Mouse (Mus musculus) embryonic stem cell, embryonic (primary cell): ENCODE measurements around the gene Efcab2.

Experiments
- CTCF ChIA-PET, 4 experiments: fragments of 300-600 bp in 2 of 4; fragments of 350-600 bp in 2 of 4; sonication (Branson Sonifier 250); formaldehyde crosslinking; loops; one replicate each; lab custom pipeline; 2022; ENCODE audit warnings: inconsistent platforms in 2 of 4; lab: Charles Lee
- POLR2A ChIA-PET, 4 experiments: fragments of 300-600 bp in 2 of 4; fragments of 350-600 bp in 2 of 4; sonication (Branson Sonifier 250); formaldehyde crosslinking; loops; one replicate each; lab custom pipeline; 2022; ENCODE audit warnings: antibody characterized with exemption in 4 of 4, inconsistent platforms in 1 of 4; lab: Charles Lee

Efcab2 gene

GRCm38 (mm10) chr1:178448271-178448744 is 42.4 kb downstream of the Efcab2 start:
- ChIA-PET POLR2A (interaction anchor here in 3 of 4 experiments (0.6 to 2.9 kb wide), 11 partner anchors 42 to 169 kb away, joined by 3 to 16 read pairs (median 3); partner anchors contain the start of genes Efcab2 (in 1 of the 3) and Hnrnpu (in 1 of the 3)), CTCF (interaction anchor here in 1 of 4 experiments (0.7 kb wide), 1 partner anchor 10 kb away, joined by 3 read pairs; no protein-coding TSS in a partner anchor)

- POLR2A ChIA-PET = interaction anchor here in 3 of 4 experiments (1.0 to 2.9 kb wide), 9 partner anchors 43 to 132 kb away, joined by 3 to 16 read pairs (median 5); partner anchors contain the start of genes Efcab2 (in 1 of the 3) and Hnrnpu (in 1 of the 3)
- CTCF ChIA-PET = interaction anchor here in 3 of 4 experiments (0.6 to 1.1 kb wide), 4 partner anchors 11 to 1973 kb away, joined by 3 to 4 read pairs (median 4); no protein-coding TSS in a partner anchor
Measured at GRCm38 (mm10) chr1:178449172-178449571, 43.3 kb downstream of the Efcab2 start.

DNA sequence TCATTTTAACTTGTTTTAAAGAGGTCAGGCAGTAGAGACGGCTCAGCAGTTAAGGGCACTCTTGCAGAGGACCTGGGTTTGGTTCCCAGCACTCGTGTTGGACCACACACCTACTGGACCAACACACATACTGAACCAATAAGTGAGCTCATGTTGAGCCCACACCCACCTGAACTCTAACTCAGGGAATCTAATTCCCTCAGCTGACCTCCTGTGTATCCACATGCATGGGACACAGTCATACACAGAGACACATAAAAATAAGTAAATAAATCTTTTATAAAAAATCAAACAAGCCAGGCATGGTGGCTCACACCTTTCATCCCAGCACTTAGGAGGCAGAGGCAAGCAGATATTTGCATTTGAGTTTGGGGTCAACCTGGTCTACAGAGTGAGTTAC is 44.0 kb downstream of the Efcab2 start:
- ChIA-PET POLR2A (interaction anchor here in 1 of 4 experiments (1.0 to 2.9 kb wide), 3 partner anchors 113 to 133 kb away, joined by 3 to 16 read pairs (median 6); partner anchors contain the start of gene Hnrnpu), CTCF (interaction anchor here in 1 of 4 experiments (1.1 kb wide), 1 partner anchor 72 kb away, joined by 4 read pairs; no protein-coding TSS in a partner anchor)

DNA sequence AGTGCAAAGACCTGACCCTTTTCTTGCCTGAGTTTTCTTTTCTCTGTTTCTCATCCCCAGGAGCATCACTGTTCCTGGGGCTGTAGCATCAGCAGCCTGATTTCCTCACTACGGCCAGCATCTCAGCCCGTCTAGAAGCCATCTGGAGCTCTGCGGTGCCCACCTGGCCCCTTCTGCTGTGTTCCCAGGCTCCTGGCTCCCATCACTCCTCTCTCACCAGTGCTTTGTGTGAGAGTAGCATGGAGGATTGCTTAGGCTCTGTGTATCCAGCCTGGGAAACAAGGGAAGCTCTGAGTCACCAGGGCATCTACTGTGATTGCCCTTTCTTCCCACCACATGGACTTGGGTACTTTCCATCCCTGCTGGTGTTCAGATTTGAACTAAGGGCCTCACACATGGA is 48.2 kb downstream of the Efcab2 start:
- CTCF ChIA-PET = no interaction called here

GRCm38 (mm10) chr1:178455120-178455519 is 49.2 kb downstream of the Efcab2 start:
- ChIA-PET CTCF (no interaction called here), POLR2A (interaction anchor here in 1 of 4 experiments (0.9 to 1.7 kb wide), 4 partner anchors 122 to 138 kb away, joined by 3 to 5 read pairs (median 4); no protein-coding TSS in a partner anchor)

More for the DNA sequence above, 48.2 kb downstream of the Efcab2 start:
- POLR2A ChIA-PET = interaction anchor here in 1 of 4 experiments (0.6 to 1.7 kb wide), 4 partner anchors 47 to 133 kb away, joined by 3 to 4 read pairs (median 4); no protein-coding TSS in a partner anchor

- CTCF ChIA-PET = no interaction called here
- POLR2A ChIA-PET = no interaction called here
Measured at GRCm38 (mm10) chr1:178458029-178458428, 52.1 kb downstream of the Efcab2 start.

- ChIA-PET POLR2A (interaction anchor here in 3 of 4 experiments (1.0 to 1.2 kb wide), 4 partner anchors 43 to 149 kb away, joined by 3 read pairs; no protein-coding TSS in a partner anchor), CTCF (interaction anchor here (0.6 to 1.6 kb wide), 10 partner anchors 31 to 739 kb away, joined by 3 to 13 read pairs (median 3); no protein-coding TSS in a partner anchor)
Measured at GRCm38 (mm10) chr1:178463712-178464111, 57.8 kb downstream of the Efcab2 start.

GRCm38 (mm10) chr1:178464140-178464539 is 58.3 kb downstream of the Efcab2 start:
- CTCF ChIA-PET = interaction anchor here in 3 of 4 experiments (0.6 to 1.6 kb wide), 8 partner anchors 31 to 320 kb away, joined by 3 to 13 read pairs (median 3); no protein-coding TSS in a partner anchor
- POLR2A ChIA-PET = interaction anchor here in 3 of 4 experiments (1.0 to 1.2 kb wide), 4 partner anchors 42 to 149 kb away, joined by 3 read pairs; no protein-coding TSS in a partner anchor

- CTCF ChIA-PET = no interaction called here
Measured at GRCm38 (mm10) chr1:178467594-178467993, 61.7 kb downstream of the Efcab2 start.

GRCm38 (mm10) chr1:178468280-178468679 is 62.4 kb downstream of the Efcab2 start:
- POLR2A ChIA-PET = no interaction called here
- CTCF ChIA-PET = no interaction called here

More at GRCm38 (mm10) chr1:178467594-178467993, 61.7 kb downstream of the Efcab2 start:
- POLR2A ChIA-PET = no interaction called here

DNA sequence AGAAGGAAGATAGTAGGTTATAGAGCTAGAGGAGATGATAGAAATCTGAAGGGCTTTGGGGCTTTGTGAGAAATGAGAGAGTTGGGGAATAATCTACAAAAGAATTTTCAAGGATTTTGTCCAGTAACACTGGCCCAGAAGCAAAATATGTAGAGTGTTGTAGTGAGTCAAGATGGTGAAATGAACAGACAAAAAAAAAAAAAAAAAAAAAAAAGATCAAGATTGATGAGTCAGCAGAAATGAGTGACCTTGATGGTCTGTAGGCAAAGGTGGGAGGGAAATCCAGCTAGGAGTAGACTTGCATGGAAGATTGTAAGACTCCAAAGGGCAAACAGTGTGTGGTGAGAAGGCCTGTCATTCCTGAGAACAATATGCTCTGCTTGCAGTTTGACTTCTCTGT is 78.0 kb downstream of the Efcab2 start:
- ChIA-PET POLR2A (interaction anchor here in 2 of 4 experiments (0.6 to 0.7 kb wide), 2 partner anchors 10 to 1873 kb away, joined by 3 to 4 read pairs; no protein-coding TSS in a partner anchor), CTCF (no interaction called here)

DNA sequence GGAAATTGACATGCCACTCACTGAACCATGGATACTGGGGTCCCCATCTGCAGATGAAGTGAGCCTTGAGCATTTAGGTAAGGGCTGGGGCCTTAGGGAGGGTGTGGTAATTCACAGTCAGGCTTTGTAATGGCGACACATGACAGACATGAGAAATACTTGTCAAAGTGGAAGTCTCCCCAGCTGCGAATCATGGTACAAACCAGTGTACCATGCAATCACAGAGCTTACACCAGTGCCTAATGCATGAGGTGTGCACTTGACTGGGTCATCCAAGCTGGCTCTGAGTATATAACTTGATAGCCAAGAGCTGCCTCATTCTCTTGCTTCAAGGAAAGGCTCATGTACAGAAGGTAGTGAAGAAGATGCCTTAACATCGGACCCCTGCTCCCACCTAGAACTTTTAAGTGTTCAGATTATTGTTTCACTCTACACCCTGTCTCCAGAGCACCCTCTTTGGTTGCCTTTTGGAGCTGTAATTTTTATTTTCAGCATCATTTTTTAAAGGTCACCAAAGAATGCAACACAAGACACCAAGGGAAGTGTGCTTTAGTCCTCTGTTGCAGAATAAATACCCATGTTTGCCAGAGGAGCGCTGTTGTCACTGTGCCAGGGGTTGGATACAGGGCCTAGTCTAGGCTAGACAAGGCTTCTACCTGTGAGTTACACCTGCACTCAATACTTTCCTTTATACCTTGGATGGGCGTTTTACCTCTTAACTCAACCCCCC is 79.4 kb downstream of the Efcab2 start:
- POLR2A ChIA-PET = no interaction called here
- CTCF ChIA-PET = interaction anchor here in 1 of 4 experiments (1.0 kb wide), 1 partner anchor 173 kb away, joined by 3 read pairs; no protein-coding TSS in a partner anchor

DNA sequence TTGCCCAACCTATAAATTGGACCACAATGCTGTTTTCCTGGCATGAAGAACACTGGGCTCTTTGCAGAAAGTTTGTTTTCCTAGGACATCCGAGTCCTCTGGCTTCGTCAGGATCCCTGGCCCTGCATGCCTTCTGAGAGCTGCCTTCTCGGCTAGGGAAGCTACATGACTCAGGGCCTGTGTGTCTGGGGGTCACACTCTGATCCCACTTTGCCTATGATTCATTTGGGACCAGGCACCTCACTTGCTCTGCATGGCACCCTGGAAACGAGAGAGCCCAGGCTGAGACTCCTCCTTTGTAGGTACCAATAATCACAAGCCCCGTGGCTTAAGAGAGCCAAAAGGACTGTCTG is 80.0 kb downstream of the Efcab2 start:
- POLR2A ChIA-PET = no interaction called here
- CTCF ChIA-PET = interaction anchor here in 1 of 4 experiments (1.0 kb wide), 1 partner anchor 173 kb away, joined by 3 read pairs; no protein-coding TSS in a partner anchor

GRCm38 (mm10) chr1:178486828-178487227 is 80.9 kb downstream of the Efcab2 start:
- ChIA-PET POLR2A (interaction anchor here in 1 of 4 experiments (1.1 kb wide), 1 partner anchor 41 kb away, joined by 3 read pairs; no protein-coding TSS in a partner anchor), CTCF (no interaction called here)

DNA sequence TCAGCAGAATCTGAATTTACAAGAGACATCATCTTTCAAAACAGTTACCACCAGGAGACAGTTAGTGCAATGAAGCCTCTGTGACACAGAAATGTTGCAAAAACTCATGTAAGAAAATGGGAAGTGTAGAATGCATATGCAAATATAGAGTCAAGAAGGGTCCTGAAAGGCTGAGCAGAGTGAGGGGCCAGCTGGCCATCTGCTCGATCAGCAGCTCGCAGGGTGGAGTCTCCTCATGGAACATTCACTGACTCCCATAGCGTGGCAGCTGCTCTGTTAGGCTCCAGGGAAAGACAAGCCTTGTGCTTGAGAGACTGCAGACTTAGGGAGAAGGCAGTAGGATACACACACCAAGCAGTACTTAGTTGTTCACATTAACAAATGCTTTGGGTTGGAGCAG is 83.2 kb downstream of the Efcab2 start:
- ChIA-PET POLR2A (no interaction called here), CTCF (no interaction called here)

DNA sequence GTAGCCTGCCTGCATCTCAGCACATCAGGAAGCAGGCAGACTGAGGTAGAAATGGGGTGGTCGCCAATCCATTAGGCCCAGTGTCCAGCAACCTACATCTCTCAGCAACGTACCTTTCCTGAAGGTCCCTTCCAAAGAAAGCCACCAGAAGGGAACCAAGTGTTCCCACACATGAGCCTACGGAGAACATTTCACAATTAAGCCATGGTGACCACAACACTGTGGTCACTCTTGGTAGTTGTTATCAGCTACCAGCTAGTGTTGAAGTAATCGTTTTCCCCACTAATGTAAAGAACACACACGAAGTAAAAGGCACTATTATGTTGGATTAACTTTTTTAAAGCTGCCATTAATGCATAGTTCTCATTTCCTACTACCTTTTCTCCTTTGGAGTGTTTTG is 85.8 kb downstream of the Efcab2 start:
- CTCF ChIA-PET = no interaction called here
- POLR2A ChIA-PET = interaction anchor here in 1 of 4 experiments (0.6 kb wide), 1 partner anchor 173 kb away, joined by 4 read pairs; no protein-coding TSS in a partner anchor

- POLR2A ChIA-PET = interaction anchor here in 1 of 4 experiments (0.5 kb wide), 1 partner anchor 105 kb away, joined by 3 read pairs; no protein-coding TSS in a partner anchor
- CTCF ChIA-PET = no interaction called here
Measured at GRCm38 (mm10) chr1:178492493-178492892, 86.6 kb downstream of the Efcab2 start.

DNA sequence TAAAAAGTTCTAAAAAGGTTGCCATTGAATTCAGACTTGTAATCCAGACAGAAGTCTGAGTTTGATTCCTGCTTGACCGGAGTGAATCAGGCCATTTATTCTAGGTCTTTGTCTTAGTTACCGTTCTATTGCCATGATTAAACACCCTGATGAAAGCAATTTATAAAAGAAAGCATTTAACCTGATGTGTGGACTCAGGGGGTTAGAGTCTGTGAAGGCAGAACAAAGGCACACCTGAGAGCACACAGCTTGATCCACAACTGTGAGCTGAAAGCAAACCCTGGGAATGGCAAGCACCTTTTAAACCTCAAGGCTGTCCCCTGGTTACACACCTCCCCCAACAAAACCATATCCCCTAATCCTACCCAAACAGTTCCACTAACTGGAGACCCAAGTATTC is 90.3 kb downstream of the Efcab2 start:
- POLR2A ChIA-PET = no interaction called here

GRCm38 (mm10) chr1:178496841-178497240 is 91.0 kb downstream of the Efcab2 start:
- ChIA-PET POLR2A (no interaction called here), CTCF (interaction anchor here in 2 of 4 experiments (0.5 to 0.7 kb wide), 3 partner anchors 12 to 407 kb away, joined by 3 to 4 read pairs (median 3); no protein-coding TSS in a partner anchor)

More for the DNA sequence above, 90.3 kb downstream of the Efcab2 start:
- CTCF ChIA-PET = interaction anchor here in 2 of 4 experiments (0.5 to 0.7 kb wide), 3 partner anchors 12 to 408 kb away, joined by 3 to 4 read pairs (median 3); no protein-coding TSS in a partner anchor
